Mouse (Mus musculus) stomach, adult 2 months (tissue): ENCODE results near the gene Rnf141. TPM values are rescaled to one million over a fixed set of nuclear protein-coding genes. Genes with fewer than 3 reads are reported as not detected.

Experiments used
- polyA plus RNA-seq: library from polyadenylated mRNA; depleted of rRNA; stranded (reverse); fragments of >200 nt; gene quantifications from 2 replicates; pipeline ENCODE4 v1.2.3, GENCODE M21; 2012; rRNA removed

The Rnf141 gene
- 4.5 and 4.8 TPM in 2 replicates for polyA plus RNA-seq

GRCm38 (mm10) chr7:110843916-110844874, at the start of gene Rnf141:
Gene Rnf141 (minus strand): TSS chr7:110844457.

GRCm38 (mm10) chr7:110862751-110863289, 18.6 kb upstream of the Rnf141 start, which contains the start of gene Lyve1:
Gene Lyve1 (minus strand): TSS chr7:110863239.

GRCm38 (mm10) chr7:110768001-110768400, 76.3 kb downstream of the Rnf141 start, which contains the start of gene Ampd3:
Gene Ampd3 (plus strand): TSS chr7:110768206.

Other genes starting within 250 kb of the Rnf141 start
- gene Sbf2, start 229.5 kb downstream of the Rnf141 start, polyA plus RNA-seq: 3.2 and 5.6 TPM in 2 replicates
- 7.6 and 7.9 TPM in 2 replicates for gene Adm, start 216.8 kb downstream of the Rnf141 start, polyA plus RNA-seq
- gene Ampd3, start 76.3 kb downstream of the Rnf141 start, polyA plus RNA-seq: 5.8 and 6.1 TPM in 2 replicates
- 4.2 and 7.0 TPM in 2 replicates for gene Lyve1, start 18.8 kb upstream of the Rnf141 start, polyA plus RNA-seq
- gene Mrvi1, start 138.0 kb upstream of the Rnf141 start, polyA plus RNA-seq: 13.6 and 19.1 TPM in 2 replicates
- 1.3 and 1.4 TPM in 2 replicates for gene Ctr9, start 184.5 kb upstream of the Rnf141 start, polyA plus RNA-seq
- gene Eif4g2, start 238.6 kb upstream of the Rnf141 start, polyA plus RNA-seq: 5.3 and 10.6 TPM in 2 replicates